Mouse (Mus musculus): ENCODE measurements around the gene Gpr62. TPM values are rescaled to one million over a fixed set of nuclear protein-coding genes. Genes with fewer than 3 reads are reported as not detected.

Gene Gpr62
- total RNA-seq (2014; rRNA removed) (1.9 and 3.1 TPM in 2 replicates), polyA plus RNA-seq (2015; fragmentation: Nextera tagmentation; extraction: Ambion mirVana) (3.2 TPM in 2 replicates)

DNA sequence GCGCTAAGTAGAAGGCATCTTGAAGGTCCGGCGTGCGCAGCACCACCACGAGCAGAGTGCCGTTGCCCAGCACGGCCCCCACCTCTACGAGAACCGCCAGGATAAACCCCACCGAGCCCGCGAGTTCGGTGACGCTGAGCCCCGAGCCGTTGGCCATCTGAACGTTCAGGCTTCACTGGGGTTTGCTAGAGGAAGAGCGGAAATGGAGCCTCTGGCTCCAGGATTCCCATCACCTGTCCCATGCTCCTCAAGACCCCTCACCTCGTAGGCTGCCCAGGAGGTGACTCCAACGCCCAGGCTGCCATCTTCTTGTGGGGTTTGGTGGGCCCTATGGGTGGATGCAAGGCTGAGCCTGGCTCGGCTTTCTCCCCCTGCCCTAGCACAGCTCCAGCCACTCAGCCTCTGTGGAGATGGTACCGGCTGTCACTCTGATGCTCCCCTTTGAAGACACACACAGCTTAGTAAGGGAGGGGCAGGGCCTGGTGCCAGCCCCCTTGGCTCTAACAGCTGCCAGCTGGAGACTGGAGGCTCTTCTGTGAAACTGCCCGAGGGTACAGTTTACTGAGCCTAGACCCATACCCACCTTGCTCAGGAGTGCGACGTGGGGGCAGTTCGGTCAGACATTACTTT, at the start of gene Gpr62:
TSS of gene Gpr62 (minus strand) at position 368 of the 630 bp plus-strand sequence.
- DNase-seq (ENCODE audit: low spot score) (peak; percentile 83), ATAC-seq (peak; percentile 69)
- H3K27ac ChIP-seq: peak within 1 kb of the TSS; percentile 93

DNA sequence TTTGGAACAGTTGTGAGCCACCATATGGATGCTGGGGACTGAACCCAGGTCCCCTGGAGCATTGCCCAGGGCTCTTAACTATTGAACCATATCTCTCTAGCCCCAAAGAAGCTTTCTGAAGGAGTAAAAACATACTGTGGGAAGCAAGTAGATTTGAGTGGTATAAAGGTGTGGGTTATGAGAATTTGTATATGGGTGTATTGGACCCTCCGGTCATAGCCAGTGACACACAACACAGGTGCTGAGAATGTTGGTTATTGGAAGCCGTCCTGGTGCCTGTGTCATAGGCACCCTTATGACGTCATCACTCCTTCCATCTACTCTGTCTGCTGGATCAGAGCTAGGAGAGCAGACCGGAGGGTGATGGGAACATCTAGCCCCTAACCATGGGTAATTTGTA, 48.5 kb upstream of the Gpr62 start, which contains the start of gene Iqcf5:
TSS of gene Iqcf5 (plus strand) at position 301 of the 400 bp plus-strand sequence.
- H3K9ac ChIP-seq (replicated peaks; ENCODE audit: low read length): no peak within 1 kb of the TSS
- ATAC-seq (no peak), DNase-seq (ENCODE audit: low spot score) (no peak)
- no peaks in the 10 kb centered on the region for H3K27me3 ChIP-seq (ENCODE audit: insufficient read depth, low read length)
- no peak within 1 kb of the TSS for H3K27ac ChIP-seq
- H3K4me1 ChIP-seq (ENCODE audit: insufficient read depth, low read length): no peaks in the 10 kb centered on the region
- 89% methylated on average over 4 of the region's 4 CpGs for WGBS
- no peak for TF ChIP-seq CTCF (IDR thresholded peaks at IDR 0.05; ENCODE audit: low read depth)
- no peaks in the 10 kb centered on the region for H3K36me3 ChIP-seq (ENCODE audit: insufficient read depth, low read length)
- H3K4me2 ChIP-seq (ENCODE audit: low read depth, low read length): no peak within 1 kb of the TSS
- no peak within 1 kb of the TSS for H3K4me3 ChIP-seq (ENCODE audit: low read length)
- H3K9me3 ChIP-seq (ENCODE audit: low read length): no peaks in the 10 kb centered on the region

More for the DNA sequence above, at the start of gene Gpr62:
- peaks cover 16% of the 10 kb centered on the region; the same call in 1 of the 2 replicates for H3K4me1 ChIP-seq (ENCODE audit: insufficient read depth, low read length)
- H3K4me2 ChIP-seq (ENCODE audit: low read depth, low read length): peak within 1 kb of the TSS; percentile 94
- peak within 1 kb of the TSS; percentile 50 for H3K4me3 ChIP-seq (ENCODE audit: low read length)
- H3K27me3 ChIP-seq (ENCODE audit: insufficient read depth, low read length): no peaks in the 10 kb centered on the region
- H3K9ac ChIP-seq (replicated peaks; ENCODE audit: low read length): peak within 1 kb of the TSS; percentile 84
- H3K9me3 ChIP-seq (ENCODE audit: low read length): no peaks in the 10 kb centered on the region
- TF ChIP-seq CTCF (IDR thresholded peaks at IDR 0.05; ENCODE audit: low read depth): no peak
- H3K36me3 ChIP-seq (ENCODE audit: insufficient read depth, low read length): peaks cover 6% of the 10 kb centered on the region
- WGBS: 15% methylated on average over 26 of the region's 26 CpGs

DNA sequence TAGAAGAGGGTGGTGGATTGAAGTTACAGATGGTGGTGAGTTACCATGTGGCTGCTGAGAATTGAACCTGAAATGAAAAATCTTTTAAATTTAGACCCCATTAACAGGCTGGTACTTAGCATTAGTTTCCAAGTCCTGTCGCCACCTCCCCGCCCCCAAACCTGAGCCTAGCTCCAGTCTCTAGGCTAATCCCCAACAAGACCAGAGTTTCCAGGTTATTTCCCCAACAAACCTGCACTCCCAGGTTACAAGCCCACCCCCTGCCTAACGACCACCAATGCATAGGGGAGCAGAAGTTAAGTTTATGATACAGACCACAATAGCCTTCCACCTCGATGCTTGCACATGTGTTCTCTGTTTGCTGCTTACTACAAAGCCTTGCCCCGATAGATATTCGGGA, 47.8 kb upstream of the Gpr62 start:
- DNase-seq (ENCODE audit: low spot score): no peak
- WGBS: 83% methylated on average over 6 of the region's 6 CpGs
- ATAC-seq: no peak
- no peak for TF ChIP-seq CTCF (IDR thresholded peaks at IDR 0.05; ENCODE audit: low read depth)
- H3K9me3 ChIP-seq (ENCODE audit: low read length): no peaks in the 10 kb centered on the region
- H3K36me3 ChIP-seq (ENCODE audit: insufficient read depth, low read length): no peaks in the 10 kb centered on the region
- no peak overlapping the region for H3K4me2 ChIP-seq (ENCODE audit: low read depth, low read length)
- H3K27me3 ChIP-seq (ENCODE audit: insufficient read depth, low read length): no peaks in the 10 kb centered on the region
- no peak overlapping the region for H3K27ac ChIP-seq
- no peak overlapping the region for H3K9ac ChIP-seq (replicated peaks; ENCODE audit: low read length)
- H3K4me1 ChIP-seq (ENCODE audit: insufficient read depth, low read length): no peaks in the 10 kb centered on the region
- H3K4me3 ChIP-seq (ENCODE audit: low read length): no peak overlapping the region

DNA sequence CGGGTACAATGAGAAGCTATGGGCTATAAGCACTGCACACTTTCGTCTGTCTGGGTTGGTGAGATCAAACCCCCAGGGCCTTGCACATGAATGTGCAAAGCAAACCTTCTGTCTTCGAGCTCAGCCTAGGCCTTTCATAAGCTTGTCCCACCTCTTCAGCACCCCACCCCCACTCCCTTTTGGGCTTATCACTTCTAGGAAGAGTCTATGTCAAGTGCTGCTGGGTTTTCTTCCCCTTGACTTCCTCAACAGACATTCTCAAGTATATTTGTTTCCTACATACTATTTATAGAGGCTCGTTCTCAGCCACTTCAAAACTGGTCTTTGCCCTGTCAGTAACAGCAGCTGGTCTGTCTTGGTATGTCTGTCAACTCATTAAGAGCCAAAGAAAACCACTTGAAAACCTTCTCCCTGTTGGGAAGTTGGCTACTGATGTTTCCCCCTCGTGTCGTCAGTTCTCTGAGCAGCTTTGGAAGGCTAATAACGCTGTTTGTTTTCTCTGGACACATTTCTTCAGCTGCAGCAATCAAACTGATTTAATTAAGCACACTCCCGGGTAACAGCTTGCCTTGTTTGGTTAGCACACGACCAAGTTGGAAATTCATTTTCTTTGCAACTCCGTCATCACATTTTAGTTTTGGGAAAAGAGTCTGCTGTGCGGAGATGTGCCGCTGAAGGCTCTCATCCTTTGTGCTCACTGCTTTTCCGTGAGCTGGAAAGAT, 47.2 kb upstream of the Gpr62 start:
- ATAC-seq: no peak

DNA sequence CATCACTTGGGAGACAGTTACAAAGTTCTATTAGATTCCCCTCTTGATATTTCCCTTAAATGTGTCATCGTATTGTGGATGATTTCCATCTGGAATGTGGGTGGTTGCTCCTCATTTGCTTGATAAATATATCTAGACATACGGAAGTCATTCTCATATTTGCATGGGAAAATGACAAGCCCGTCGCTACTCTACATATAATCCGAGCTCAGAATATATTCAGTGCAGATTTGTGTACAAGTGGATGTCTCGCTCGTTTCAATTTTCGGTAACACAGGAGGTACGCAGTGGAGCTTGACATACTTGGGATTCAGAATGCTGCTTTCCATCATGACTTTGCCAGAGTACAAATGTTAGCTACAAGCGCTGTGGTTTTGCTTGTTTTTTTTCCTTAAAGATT, 43.6 kb upstream of the Gpr62 start:
- WGBS: 92% methylated on average over 10 of the region's 10 CpGs
- Histone ChIP-seq H3K9me3 (ENCODE audit: low read length) (no peaks in the 10 kb centered on the region), H3K4me3 (ENCODE audit: low read length) (no peak overlapping the region), H3K4me2 (ENCODE audit: low read depth, low read length) (no peak overlapping the region), H3K27me3 (ENCODE audit: insufficient read depth, low read length) (no peaks in the 10 kb centered on the region), H3K27ac (no peak overlapping the region), H3K36me3 (ENCODE audit: insufficient read depth, low read length) (no peaks in the 10 kb centered on the region), H3K4me1 (ENCODE audit: insufficient read depth, low read length) (no peaks in the 10 kb centered on the region), H3K9ac (replicated peaks; ENCODE audit: low read length) (no peak overlapping the region)
- ATAC-seq (no peak), DNase-seq (ENCODE audit: low spot score) (no peak)
- no peak for TF ChIP-seq CTCF (IDR thresholded peaks at IDR 0.05; ENCODE audit: low read depth)

More for the DNA sequence above, 47.2 kb upstream of the Gpr62 start:
- Histone ChIP-seq H3K4me3 (ENCODE audit: low read length) (no peak overlapping the region), H3K9ac (replicated peaks; ENCODE audit: low read length) (no peak overlapping the region), H3K36me3 (ENCODE audit: insufficient read depth, low read length) (no peaks in the 10 kb centered on the region), H3K27me3 (ENCODE audit: insufficient read depth, low read length) (no peaks in the 10 kb centered on the region), H3K4me2 (ENCODE audit: low read depth, low read length) (no peak overlapping the region), H3K4me1 (ENCODE audit: insufficient read depth, low read length) (no peaks in the 10 kb centered on the region), H3K27ac (no peak overlapping the region), H3K9me3 (ENCODE audit: low read length) (no peaks in the 10 kb centered on the region)
- no peak for TF ChIP-seq CTCF (IDR thresholded peaks at IDR 0.05; ENCODE audit: low read depth)
- DNase-seq (ENCODE audit: low spot score): peak; percentile 23
- WGBS: 57% methylated on average over 13 of the region's 13 CpGs

DNA sequence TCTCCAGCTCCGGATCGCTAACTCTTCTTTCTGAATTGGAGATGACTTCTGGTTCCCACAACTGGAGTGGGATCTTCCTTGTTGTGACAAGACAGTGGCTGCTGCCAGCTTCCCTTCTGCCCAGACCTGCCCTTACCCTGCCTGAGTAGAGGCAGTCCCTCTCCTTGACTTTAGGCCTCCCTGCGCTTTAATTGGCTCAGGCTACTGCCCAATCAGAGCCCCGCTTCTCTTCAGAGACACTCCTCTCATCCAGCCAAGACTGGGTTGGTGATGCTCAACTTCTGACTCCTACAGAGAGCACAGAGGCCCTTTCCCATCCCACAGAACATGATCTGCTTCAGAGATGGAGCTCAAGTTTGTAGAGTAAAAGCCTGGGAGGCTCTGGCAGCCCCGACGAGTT, 38.5 kb upstream of the Gpr62 start:
- ATAC-seq (no peak), DNase-seq (ENCODE audit: low spot score) (no peak)
- no peak for TF ChIP-seq CTCF (IDR thresholded peaks at IDR 0.05; ENCODE audit: low read depth)
- H3K4me2 ChIP-seq (ENCODE audit: low read depth, low read length): no peak overlapping the region
- H3K9me3 ChIP-seq (ENCODE audit: low read length): no peaks in the 10 kb centered on the region
- no peak overlapping the region for H3K4me3 ChIP-seq (ENCODE audit: low read length)
- 82% methylated on average over 6 of the region's 6 CpGs for WGBS
- no peak overlapping the region for H3K27ac ChIP-seq
- no peaks in the 10 kb centered on the region for H3K36me3 ChIP-seq (ENCODE audit: insufficient read depth, low read length)
- H3K4me1 ChIP-seq (ENCODE audit: insufficient read depth, low read length): no peaks in the 10 kb centered on the region
- H3K27me3 ChIP-seq (ENCODE audit: insufficient read depth, low read length): no peaks in the 10 kb centered on the region
- no peak overlapping the region for H3K9ac ChIP-seq (replicated peaks; ENCODE audit: low read length)

DNA sequence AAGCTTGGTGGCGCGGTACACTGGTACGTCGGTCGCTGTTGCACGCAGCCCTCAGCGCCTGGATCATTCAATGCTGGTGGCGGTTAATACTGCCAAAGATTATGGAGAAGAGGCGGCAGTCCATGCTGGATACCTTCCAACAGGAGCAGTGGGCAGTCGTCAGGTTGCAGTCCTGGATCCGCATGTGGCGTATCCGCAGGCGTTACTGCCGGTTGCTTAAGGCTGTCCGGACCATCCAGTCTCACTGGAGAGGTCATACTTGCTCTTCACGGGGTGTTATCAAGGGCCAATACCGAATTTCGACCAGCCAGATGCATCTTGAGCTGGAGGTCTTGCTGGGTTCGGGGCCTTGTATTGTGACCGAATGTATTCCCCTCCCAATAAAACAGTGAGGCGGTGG, 36.1 kb upstream of the Gpr62 start:
- Histone ChIP-seq H3K4me1 (ENCODE audit: insufficient read depth, low read length) (no peaks in the 10 kb centered on the region), H3K9me3 (ENCODE audit: low read length) (no peaks in the 10 kb centered on the region), H3K27ac (no peak overlapping the region), H3K4me2 (ENCODE audit: low read depth, low read length) (no peak overlapping the region), H3K9ac (replicated peaks; ENCODE audit: low read length) (no peak overlapping the region), H3K4me3 (ENCODE audit: low read length) (no peak overlapping the region), H3K36me3 (ENCODE audit: insufficient read depth, low read length) (no peaks in the 10 kb centered on the region), H3K27me3 (ENCODE audit: insufficient read depth, low read length) (no peaks in the 10 kb centered on the region)
- ATAC-seq: no peak
- TF ChIP-seq CTCF (IDR thresholded peaks at IDR 0.05; ENCODE audit: low read depth): no peak
- no peak for DNase-seq (ENCODE audit: low spot score)
- 84% methylated on average over 22 of the region's 22 CpGs for WGBS
